Mouse (Mus musculus) T-helper 1 cell (primary cell): ENCODE results near the gene Pts.

Experiments used
- in situ Hi-C: fragments of 300-600 bp; cut with MboI, MseI; formaldehyde crosslinking; loops from one replicate; pipeline ENCODE4 v1.15.1; 2025; ENCODE audit warnings: high pct_unique_total_duplicates

Pts gene

GRCm38 (mm10) chr9:50528293-50528892 is at the start of gene Pts:
Gene Pts (minus strand): TSS chr9:50528724.
- in situ Hi-C loops = loop anchor here (5.0 kb wide), 2 partner anchors 64 to 76 kb away; no protein-coding TSS in a partner anchor

- in situ Hi-C loops = no loop called here
These were observed 41.3 kb upstream of the Pts start for GRCm38 (mm10) chr9:50569599-50570525.

DNA sequence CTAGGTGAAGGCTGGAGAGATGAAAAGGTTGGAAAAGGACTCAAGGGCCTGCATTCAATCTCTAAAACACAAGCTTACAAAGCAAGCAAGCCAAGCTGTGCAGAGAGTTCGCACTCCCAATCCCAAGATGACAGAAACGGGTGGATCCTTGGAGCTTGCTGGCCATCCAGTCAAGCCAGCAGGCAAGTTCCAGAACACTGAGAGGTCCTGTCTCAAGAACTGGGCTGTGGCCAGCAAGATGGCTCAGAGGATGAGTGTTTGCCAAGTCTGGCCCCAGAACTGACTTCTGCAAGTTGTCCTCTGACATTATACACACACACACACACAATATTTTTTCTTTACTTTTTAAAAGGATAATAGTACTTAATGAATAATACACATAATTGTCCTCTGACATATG is 39.4 kb upstream of the Pts start:
- in situ Hi-C loops = no loop called here

- in situ Hi-C loops = no loop called here
These were observed 38.8 kb upstream of the Pts start for GRCm38 (mm10) chr9:50567372-50567771.

- in situ Hi-C loops = no loop called here
These were observed 37.4 kb upstream of the Pts start for GRCm38 (mm10) chr9:50565940-50566339.

DNA sequence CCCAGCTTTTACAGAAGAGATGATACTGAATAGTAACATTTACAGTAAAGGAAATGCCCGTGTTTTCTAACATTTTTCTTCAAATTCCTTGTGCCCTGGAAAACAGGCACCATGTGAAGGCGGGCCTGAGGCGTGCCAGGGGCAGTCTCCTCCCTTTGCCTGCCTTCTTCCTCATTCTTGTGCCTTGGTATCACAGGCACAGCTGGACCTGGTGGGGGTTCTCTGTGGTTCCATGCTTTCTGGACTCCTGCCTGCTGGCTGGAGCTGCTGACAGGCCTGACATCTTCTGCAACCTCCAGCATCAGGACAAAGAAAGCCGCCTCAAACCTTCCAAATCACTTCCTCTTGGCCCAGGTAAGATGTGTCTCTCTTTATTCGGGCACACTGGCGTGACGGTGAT is 36.6 kb upstream of the Pts start:
- in situ Hi-C loops = no loop called here

DNA sequence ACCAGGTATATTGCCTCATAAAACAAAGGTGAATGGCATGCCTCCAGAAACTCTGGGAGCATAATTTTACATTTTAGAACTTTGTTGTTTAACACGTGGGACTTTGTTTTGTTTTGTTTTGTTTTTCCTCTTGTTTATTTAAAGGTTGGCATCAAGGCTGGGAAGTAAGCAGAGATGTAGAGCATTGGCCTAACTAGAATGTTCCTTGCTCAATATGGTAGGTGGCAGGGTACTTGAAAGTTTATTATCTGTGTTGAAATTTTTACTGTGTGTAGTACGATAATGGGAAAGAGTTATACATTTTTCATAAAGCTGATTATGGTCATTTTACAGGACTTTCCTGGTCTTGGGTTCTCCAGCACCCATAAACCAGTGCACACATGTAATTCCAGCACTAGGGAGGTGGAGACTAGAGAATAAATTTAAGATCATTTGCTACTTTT is 33.4 kb upstream of the Pts start:
- in situ Hi-C loops = no loop called here

DNA sequence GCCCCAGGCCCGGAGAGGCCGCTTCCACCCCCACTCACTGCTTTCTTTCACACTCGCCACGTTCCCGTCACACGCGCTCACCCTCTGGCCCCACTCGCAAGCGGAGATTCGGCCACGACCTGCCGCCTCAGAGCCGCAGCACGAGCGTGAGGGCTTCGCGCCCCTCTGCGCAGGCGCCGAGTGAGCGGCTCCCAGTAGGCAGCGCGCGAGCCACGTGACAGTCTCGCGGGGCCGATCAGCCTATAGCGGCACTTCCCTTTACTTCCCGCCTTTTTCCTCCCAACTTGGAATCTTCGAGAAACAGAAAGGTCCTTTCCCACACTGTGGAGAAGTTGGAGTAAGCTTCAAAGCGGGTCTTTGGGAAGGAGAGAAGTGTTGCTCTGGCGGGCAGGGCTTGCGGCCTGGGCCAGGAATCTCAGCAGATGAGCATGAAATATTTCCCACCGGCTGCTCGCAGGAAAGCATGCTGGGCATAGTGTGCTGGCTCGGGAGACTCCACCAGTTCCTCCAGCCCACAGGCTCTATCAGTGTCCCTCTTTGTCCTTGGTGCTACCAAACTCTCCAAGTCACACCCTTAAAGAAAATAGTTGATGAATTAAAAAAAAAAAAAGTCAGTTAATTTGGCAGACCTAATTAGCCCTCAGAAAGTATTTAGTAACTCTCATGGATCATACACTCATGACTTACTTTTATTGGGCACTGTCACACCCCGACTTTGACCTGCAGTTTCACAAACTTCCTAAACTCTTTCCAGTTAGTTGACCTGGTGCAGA is 32.8 kb upstream of the Pts start, which contains the start of gene Tex12:
Gene Tex12 (minus strand): TSS at position 181 of the 773 bp plus-strand sequence.
- in situ Hi-C loops = no loop called here

GRCm38 (mm10) chr9:50555094-50555446 is 26.5 kb upstream of the Pts start, which contains the start of gene Bco2:
Gene Bco2 (minus strand): TSS chr9:50555181.
- in situ Hi-C loops = no loop called here

DNA sequence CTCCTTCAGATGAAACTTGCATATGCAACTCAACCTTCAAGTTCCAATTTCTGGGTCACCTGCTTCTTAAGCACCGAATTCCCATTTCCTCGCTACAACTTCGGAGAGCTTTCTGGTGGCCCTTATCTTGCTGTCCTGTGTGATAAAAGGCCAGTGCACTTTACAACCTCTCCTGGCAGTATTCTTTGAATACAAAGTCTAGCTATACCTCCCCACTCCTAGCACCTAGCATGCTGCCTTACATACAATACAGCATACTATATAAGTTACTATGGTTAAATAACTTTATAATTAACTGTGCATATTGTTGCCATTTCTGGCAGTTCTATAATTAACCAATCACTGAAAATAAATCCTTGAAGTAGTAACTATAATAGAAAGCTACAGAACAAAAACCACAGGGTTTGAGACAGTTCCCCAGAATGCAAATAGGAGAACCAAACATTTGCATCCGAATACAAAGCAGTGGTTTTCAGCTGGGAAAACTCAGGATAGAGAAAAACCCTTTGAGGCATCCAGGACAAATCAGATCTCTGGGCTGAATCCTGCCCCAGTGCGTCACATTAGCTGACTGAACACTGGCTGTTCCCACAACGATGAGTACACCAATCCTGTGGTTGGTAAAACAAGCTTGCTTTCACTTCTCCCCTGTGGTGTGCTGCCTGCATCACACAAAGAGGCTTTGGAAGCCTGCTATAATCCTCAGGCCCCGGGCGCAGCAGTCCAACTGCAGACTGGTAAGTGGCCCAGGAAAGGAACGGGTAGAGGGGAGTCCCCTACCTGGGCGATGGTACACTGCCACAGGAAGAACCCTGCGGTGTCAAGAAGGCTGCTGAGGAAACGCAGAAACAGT is 25.9 kb upstream of the Pts start, which contains the start of gene Il18:
Gene Il18 (plus strand): TSS at position 587 of the 853 bp plus-strand sequence.
- in situ Hi-C loops = no loop called here

DNA sequence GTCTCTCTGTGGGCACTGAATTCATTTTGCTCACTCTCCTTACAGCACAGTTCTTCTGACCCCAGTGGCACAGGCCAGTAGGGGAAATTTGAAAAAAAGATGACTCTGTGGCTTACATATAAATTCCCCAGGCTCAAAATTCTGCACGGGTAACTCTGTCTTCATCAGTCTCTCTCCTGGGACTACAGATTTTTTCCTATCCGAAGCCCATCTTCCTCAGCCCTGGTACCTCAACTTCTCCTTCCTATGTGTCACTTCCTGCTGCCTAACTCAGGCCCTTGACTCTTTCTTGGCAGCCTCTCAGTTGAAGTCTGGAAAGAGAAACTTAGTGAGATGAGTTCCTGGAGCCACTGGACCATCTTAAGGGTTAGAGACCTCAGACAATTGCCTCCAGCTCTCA is 25.0 kb upstream of the Pts start:
- in situ Hi-C loops = no loop called here

- in situ Hi-C loops = no loop called here
These were observed 23.7 kb upstream of the Pts start for GRCm38 (mm10) chr9:50552206-50552605.

GRCm38 (mm10) chr9:50548936-50549335 is 20.4 kb upstream of the Pts start:
- in situ Hi-C loops = no loop called here

DNA sequence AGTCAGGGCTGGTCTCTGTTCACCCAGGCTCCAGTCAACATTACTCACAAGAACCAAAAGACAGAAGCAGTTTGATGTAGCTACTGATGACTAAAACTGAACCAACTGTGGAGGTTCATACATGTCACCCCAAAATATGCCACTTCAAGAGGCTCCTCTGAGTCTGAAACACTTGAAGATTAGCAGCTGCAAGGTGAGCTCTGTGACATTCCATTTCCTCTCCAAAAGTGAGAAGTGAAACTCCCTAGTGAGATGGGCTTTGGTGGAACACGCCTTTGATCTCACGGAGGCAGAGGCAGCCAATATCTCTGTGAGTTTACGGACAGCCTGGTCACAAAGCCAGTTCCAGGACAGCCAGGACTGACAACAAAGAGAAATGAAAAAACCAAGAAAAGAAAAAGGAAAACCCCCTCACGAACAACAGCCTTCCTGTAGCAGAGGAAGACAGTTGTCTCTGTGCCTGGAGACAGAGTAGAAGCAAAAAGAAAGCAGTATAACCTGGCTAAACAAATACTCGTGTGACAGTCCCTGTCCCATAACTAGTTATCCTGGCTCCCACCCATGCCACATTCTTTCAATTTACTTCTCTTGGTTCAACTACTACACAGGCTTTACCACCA is 19.4 kb upstream of the Pts start:
- in situ Hi-C loops = no loop called here

- in situ Hi-C loops = no loop called here
These were observed 13.9 kb upstream of the Pts start for GRCm38 (mm10) chr9:50542401-50542800.

DNA sequence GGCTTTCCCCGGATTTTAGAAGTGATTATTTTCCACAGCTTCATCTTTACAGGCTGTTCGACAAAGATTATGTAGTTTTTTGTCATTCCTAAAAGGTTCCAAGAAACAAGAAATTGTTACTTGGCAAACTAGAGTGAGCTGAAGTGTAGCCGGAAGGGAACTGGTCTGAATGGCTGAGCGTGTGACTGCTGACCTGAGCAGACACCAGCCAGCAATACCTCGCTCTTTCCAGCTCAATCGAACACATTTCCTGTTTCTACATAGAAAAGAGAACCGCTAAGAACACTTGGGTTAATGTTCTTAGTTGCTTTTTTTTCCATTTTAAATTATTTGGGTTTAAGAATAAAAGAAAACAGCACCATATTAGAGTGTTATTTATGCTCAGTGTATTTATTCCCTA is 11.6 kb upstream of the Pts start:
- in situ Hi-C loops = no loop called here

DNA sequence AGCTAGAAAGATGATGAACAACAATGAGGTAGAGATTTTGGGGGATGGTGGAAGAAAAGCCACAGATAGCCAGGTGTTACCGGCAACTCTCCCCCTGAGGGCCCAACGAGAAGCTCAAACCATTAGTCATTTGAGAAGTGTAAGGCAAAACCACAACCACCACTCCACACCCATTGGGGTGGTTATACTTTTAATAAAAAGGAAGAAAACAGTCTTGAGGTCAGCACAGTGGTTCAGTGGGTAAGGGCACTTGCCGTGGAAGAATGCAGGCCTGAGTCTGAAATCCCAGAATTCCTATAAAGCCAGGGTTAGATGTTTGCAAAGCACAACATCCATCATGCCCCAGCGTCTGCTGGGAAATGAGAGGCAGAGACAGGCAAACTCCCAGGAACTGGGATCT is 8.8 kb upstream of the Pts start:
- in situ Hi-C loops = no loop called here

DNA sequence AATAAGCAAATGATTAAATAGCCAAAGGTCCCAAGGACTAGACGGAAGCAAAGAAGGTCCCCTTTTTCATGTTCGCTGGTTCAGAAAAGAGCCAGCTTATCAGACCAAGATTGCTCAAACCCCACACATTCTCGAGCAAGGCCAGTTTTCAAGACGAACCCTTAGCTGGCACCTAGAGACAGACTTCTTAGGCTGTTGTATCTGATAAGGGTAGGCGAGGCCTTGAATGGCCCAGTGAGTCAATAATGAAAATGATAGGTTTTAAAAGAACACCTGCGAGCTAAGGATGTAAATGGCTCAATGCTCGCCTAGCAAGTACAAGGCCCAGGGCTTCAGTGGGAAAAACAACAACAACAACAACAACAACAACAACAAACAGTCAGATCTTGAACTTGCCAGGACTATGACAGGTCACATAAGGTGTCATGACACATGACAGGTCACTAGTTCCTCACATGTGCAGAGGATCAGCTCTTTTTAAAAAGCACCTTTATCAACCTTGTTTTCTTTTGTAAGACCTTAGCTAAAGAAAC is 8.1 kb upstream of the Pts start:
- in situ Hi-C loops = no loop called here

- in situ Hi-C loops = no loop called here
These were observed 7.4 kb upstream of the Pts start for GRCm38 (mm10) chr9:50535930-50536329.

DNA sequence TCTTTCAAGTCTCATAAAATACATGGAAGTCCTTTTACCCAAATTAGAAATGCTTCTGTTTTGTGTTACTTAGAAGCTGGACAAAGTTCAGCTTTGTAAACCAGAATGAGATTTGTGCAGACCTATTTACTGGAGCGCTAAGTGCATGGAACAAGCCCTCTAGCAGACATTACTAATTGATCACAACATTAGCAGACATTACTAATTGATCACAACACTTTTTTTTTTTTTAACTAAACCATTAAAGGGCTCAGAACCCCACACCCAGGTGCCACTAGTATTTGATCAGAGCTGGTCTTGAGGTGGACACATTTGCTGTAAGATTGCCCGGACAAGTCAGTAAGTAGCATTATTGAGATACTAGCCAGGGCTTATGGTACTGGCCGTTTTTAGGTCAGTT is 5.3 kb upstream of the Pts start:
- in situ Hi-C loops = no loop called here
